Mouse (Mus musculus) ovary, adult 18-20 months (tissue): ENCODE measurements around the gene Slc26a6.

Experiments used
- DNase-seq: peaks from one replicate; pipeline ENCODE4 v3.0.0; 2022; ENCODE audit warnings: low spot score, mixed read lengths

Slc26a6 gene

GRCm38 (mm10) chr9:108955846-108956245 is 102.8 kb downstream of the Slc26a6 start:
- no peak for DNase-seq
